Mouse (Mus musculus) midbrain, embryonic 16.5 days (tissue): Measurements from ENCODE around the gene Wdr17. TPM values are rescaled to one million over a fixed set of nuclear protein-coding genes. Genes with fewer than 3 reads are reported as not detected.

Experiments
- ATAC-seq: fragments of 200-750 bp; cut with Nextera tagmentation; 2 replicates; pipeline ENCODE4 v1.8.0; 2017; ENCODE audit warnings: moderate TSS enrichment
- H3K27ac ChIP-seq: fragments of 300-500 bp; sonication (generic); 2 replicates; pipeline ENCODE4 v1.5.1; 2014; ENCODE audit warnings: mild to moderate bottlenecking, low read length, mixed read lengths
- H3K27me3 ChIP-seq: fragments of 300-500 bp; sonication (generic); 2 replicates; pipeline ENCODE4 v1.6.1; 2014; ENCODE audit warnings: low read depth, low read length, mixed read lengths; ENCODE audit not compliant: control insufficient read depth, insufficient read depth
- H3K36me3 ChIP-seq: fragments of 300-500 bp; sonication (generic); 2 replicates; pipeline ENCODE4 v1.6.1; 2014; ENCODE audit warnings: mild to moderate bottlenecking, low read length, moderate library complexity, mixed read lengths; ENCODE audit not compliant: control insufficient read depth, insufficient read depth
- H3K4me1 ChIP-seq: fragments of 300-500 bp; sonication (generic); 2 replicates; pipeline ENCODE4 v1.6.1; 2014; ENCODE audit warnings: mild to moderate bottlenecking, low read length, mixed read lengths; ENCODE audit not compliant: control insufficient read depth, insufficient read depth
- H3K4me2 ChIP-seq: fragments of 300-500 bp; sonication (generic); 2 replicates; pipeline ENCODE4 v1.6.1; 2014; ENCODE audit warnings: mild to moderate bottlenecking, low read length, mixed read lengths
- H3K4me3 ChIP-seq: fragments of 300-500 bp; sonication (generic); 2 replicates; pipeline ENCODE4 v1.5.1; 2014; ENCODE audit warnings: low read depth, mild to moderate bottlenecking, low read length, moderate library complexity, mixed read lengths
- H3K9ac ChIP-seq: fragments of 300-500 bp; sonication (generic); 2 replicates; pipeline ENCODE4 v1.6.1; 2014; ENCODE audit warnings: low read depth, low read length, mixed read lengths
- H3K9me3 ChIP-seq: fragments of 300-500 bp; sonication (generic); replicated peaks from 2 replicates; pipeline ENCODE4 v1.6.1; 2014; ENCODE audit warnings: mild to moderate bottlenecking, low read length, mixed read lengths; ENCODE audit not compliant: control insufficient read depth, poor library complexity, severe bottlenecking
- WGBS: fragments of 180-500 bp; shearing (Covaris S2); extraction: QIAGEN DNeasy Blood & Tissue Kit; methylation state at CpG from one replicate; pipeline ENCODE4 v1.1.7; 2014; 5-methylcytosine and 5-hydroxymethylcytosine counted together
- polyA plus RNA-seq: library from polyadenylated mRNA; unstranded; fragments of >200 nt; fragmentation: Nextera tagmentation; extraction: Ambion mirVana; gene quantifications from 2 replicates; pipeline ENCODE4 v1.2.1, GENCODE M21; 2015

Gene Wdr17
- polyA plus RNA-seq, 1 experiment from 2014 or later: 22.3 TPM

- no peak for ATAC-seq
- H3K27ac ChIP-seq: no peak overlapping the region
- H3K9me3 ChIP-seq: peaks cover 2% of the 10 kb centered on the region; the same call in 1 of the 2 replicates
- H3K36me3 ChIP-seq: no peaks in the 10 kb centered on the region
- H3K4me3 ChIP-seq: no peak overlapping the region
- no peak overlapping the region for H3K9ac ChIP-seq
- H3K4me2 ChIP-seq: no peak overlapping the region
- no peaks in the 10 kb centered on the region for H3K4me1 ChIP-seq
- no peaks in the 10 kb centered on the region for H3K27me3 ChIP-seq
Measured at GRCm38 (mm10) chr8:54818651-54819050, 68.3 kb downstream of the Wdr17 start.

GRCm38 (mm10) chr8:54808217-54808616 is 78.8 kb downstream of the Wdr17 start:
- Histone ChIP-seq H3K27ac (no peak overlapping the region), H3K9me3 (no peaks in the 10 kb centered on the region), H3K36me3 (no peaks in the 10 kb centered on the region), H3K4me3 (no peak overlapping the region), H3K9ac (no peak overlapping the region), H3K4me2 (no peak overlapping the region), H3K27me3 (no peaks in the 10 kb centered on the region), H3K4me1 (no peaks in the 10 kb centered on the region; the same call in 1 of the 2 replicates)
- no peak for ATAC-seq
- 60% methylated on average over 6 of the region's 6 CpGs for WGBS

DNA sequence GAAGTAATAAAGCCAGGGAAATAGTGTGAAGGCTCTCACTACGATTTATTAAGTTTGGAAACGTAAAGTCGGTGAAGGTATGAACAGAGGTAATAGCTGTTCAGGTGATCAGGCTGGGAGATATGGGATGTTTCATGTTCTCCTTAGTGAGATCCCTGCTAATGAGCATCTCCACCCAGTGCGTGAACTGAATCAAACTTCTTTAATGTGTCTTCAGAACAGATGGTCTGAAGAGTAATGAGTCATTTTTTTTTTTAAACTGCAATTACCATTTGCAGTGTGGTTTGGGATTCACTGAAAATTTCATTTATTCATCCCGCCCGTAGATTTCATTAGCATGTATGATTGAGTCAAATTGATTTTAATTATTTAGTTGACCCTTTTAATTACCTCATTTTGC is 80.8 kb downstream of the Wdr17 start:
- no peaks in the 10 kb centered on the region for H3K36me3 ChIP-seq
- H3K4me3 ChIP-seq: no peak overlapping the region
- ATAC-seq: no peak
- no peak overlapping the region for H3K4me2 ChIP-seq
- H3K9me3 ChIP-seq: no peaks in the 10 kb centered on the region
- WGBS: 79% methylated on average over 6 of the region's 6 CpGs
- H3K27ac ChIP-seq: no peak overlapping the region
- H3K27me3 ChIP-seq: no peaks in the 10 kb centered on the region
- H3K4me1 ChIP-seq: no peaks in the 10 kb centered on the region; the same call in 1 of the 2 replicates
- H3K9ac ChIP-seq: no peak overlapping the region

DNA sequence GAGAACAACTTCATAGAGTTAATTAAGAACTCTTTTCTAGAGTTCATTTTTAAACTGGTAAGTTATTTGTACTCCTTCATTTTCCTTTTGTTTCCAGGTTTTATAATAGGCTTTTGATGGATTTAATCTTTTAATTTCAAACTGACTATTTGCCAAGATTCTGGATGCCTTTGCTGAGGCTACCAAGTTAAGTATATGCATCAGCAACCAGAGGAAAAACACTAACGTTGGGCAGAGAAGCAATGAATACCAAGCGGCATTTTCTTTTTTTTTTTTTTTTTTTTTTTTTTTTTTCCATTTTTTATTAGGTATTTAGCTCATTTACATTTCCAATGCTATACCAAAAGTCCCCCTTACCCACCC is 94.3 kb downstream of the Wdr17 start:
- H3K36me3 ChIP-seq: no peaks in the 10 kb centered on the region
- no peak overlapping the region for H3K4me2 ChIP-seq
- H3K9ac ChIP-seq: no peak overlapping the region
- no peak overlapping the region for H3K27ac ChIP-seq
- H3K9me3 ChIP-seq: no peaks in the 10 kb centered on the region
- no peak overlapping the region for H3K4me3 ChIP-seq
- no peaks in the 10 kb centered on the region for H3K4me1 ChIP-seq
- 71% methylated on average over 2 of the region's 2 CpGs for WGBS
- no peak for ATAC-seq
- H3K27me3 ChIP-seq: no peaks in the 10 kb centered on the region

DNA sequence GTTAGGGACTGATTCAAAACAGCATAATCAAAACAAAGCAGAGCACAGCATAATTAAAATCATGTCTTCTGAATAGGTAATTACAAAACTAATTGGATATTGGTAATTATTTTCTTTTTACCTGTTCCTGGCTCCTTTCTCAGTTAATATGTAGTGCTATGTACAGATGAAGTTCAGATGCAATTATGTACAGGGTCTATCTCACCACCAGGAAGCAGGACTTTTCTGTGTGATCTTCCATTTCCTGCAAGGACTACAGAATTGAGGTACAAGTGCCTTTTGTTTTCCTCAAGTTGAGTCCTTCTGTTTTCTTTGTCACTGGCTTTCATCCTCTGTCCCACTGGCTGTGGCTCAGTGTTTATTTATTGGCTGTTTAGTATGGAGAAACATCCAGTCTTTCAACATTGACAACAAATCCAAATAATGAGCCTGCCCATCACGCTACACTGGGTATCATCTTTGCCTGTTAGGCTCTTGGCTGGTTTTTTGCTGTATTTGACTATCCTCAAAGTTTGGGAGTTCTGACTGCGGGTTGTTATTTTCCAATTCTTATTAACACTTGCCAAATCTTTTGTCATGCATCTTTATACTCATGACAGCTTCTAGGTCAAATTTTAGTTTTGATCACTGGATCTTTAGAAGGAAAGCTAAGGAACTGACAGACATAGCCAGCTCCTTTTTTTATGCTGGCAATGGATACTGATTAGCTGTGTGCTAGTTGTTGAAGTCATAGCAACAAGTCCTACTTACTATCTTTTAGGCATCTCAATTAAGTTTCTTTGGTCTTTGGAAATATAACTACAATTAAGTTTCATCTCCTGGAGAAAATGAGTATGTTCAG is 94.9 kb downstream of the Wdr17 start:
- Histone ChIP-seq H3K27me3 (no peaks in the 10 kb centered on the region), H3K4me1 (no peaks in the 10 kb centered on the region), H3K9ac (no peak overlapping the region), H3K4me3 (no peak overlapping the region), H3K9me3 (no peaks in the 10 kb centered on the region), H3K27ac (no peak overlapping the region), H3K36me3 (no peaks in the 10 kb centered on the region), H3K4me2 (no peak overlapping the region)
- ATAC-seq: no peak
- 66% methylated on average over 2 of the region's 2 CpGs for WGBS

DNA sequence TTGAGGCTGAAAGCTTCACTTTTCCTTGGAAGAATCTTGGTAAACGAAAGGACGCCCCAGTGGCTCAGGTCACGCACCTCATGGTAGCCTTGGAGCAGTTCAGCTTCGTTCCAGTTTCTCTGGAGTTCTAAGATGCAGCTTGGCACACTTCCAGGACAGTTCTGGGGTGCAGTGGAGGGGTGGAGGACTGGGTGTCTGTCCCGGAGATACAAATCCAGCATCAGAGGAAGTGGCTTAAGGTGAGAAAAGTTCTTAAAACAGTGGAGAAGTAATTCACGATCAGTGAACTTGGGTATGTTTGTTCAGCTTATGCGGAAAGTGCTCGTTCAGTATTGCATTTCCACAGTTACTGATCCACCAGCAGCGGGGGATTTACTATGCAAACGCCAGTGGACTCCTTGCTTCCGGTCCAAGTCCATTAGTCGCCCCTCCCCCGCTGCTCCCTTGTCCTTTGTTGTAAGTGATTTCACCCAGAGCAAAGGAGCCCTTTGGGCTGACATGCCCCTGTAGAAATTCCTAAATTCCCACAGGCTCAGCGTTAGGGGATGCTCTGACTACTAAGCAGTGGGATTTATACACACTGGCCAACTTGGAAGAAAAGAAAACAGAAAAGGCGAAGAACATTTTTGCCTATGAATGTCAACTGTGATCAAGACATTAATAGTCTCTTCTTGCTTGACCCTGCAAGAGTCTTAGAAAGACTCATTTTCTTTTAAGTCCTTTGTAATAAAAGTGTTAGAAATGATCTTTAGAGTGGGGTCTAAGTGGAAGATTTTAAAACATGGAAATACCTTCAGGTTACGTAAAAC is 106.6 kb downstream of the Wdr17 start:
- Histone ChIP-seq H3K9me3 (no peaks in the 10 kb centered on the region), H3K4me1 (peaks cover 7% of the 10 kb centered on the region), H3K4me2 (peak overlapping the region; percentile 92), H3K9ac (no peak overlapping the region), H3K36me3 (no peaks in the 10 kb centered on the region), H3K27me3 (no peaks in the 10 kb centered on the region), H3K4me3 (peak overlapping the region; percentile 42), H3K27ac (peak overlapping the region; percentile 28; the same call in 1 of the 2 replicates)
- ATAC-seq: peak; percentile 91
- WGBS: 5% methylated on average over 16 of the region's 16 CpGs

DNA sequence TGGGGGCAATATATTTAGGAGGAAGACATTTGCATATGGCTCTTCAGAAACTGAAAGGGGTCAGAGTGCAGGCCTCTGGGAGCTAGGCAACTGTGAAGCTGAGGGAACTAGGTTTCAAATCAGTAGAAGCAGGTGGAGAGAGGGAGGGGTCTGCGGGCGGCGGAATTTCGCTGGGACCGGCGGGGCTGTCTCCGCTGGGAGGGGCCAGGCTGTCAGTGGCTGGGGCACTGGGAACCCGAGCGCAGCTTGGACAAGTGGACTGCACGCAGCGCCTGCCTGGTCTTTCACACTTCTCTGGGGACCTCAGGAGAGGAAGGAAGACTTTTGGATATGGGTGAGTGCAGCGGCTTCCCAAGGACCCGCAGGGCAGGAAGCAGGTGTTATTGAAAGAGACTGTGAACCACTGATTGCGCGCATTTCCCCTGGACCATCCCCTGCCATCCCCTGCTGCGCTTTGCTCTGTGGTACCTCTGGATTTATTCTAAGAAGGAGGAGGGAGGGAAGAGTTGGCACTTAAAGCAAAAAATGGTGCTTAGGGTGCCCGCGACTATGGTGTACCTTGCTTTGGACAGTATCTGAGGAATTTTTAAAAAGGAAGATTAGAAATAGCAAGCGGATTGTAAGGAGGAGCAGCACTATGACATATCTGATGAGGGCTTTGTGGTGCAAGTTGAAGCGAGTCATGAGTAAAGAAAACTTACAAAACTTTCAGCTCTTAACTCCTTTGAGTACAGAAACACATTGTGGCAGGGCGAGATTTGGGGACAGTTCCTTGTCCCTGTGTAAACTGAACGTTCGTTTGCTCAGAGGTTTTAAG is 107.5 kb downstream of the Wdr17 start:
- ATAC-seq: peak; percentile 76

DNA sequence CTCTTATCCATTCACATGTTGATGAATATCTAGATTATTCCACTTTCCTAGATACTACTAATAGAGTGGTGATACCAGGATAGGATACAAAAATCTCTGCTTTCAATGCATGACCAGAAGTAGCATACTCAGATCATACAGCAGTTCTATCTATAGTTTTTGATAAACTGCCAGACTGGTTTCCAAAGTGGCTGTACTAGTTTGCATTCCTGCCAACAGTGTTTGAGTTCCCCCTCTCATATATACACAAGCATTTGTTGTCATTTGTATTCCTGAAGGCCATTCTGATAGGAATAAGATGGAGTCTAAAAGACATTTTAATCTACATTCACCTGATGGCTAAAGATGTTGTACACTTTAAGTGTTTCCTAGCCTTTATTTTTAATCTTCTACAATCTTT is 110.0 kb downstream of the Wdr17 start:
- Histone ChIP-seq H3K4me2 (no peak overlapping the region), H3K36me3 (no peaks in the 10 kb centered on the region), H3K27ac (no peak overlapping the region), H3K27me3 (no peaks in the 10 kb centered on the region), H3K9ac (no peak overlapping the region), H3K9me3 (no peaks in the 10 kb centered on the region), H3K4me3 (no peak overlapping the region), H3K4me1 (peaks cover 7% of the 10 kb centered on the region)
- no peak for ATAC-seq

More for the DNA sequence above, 107.5 kb downstream of the Wdr17 start:
- Histone ChIP-seq H3K9me3 (no peaks in the 10 kb centered on the region), H3K36me3 (no peaks in the 10 kb centered on the region), H3K27ac (no peak overlapping the region; the same call in 1 of the 2 replicates), H3K4me1 (peaks cover 7% of the 10 kb centered on the region), H3K4me3 (peak overlapping the region; percentile 42), H3K27me3 (no peaks in the 10 kb centered on the region), H3K4me2 (peak overlapping the region; percentile 92), H3K9ac (peak overlapping the region; percentile 25)
- WGBS: 0% methylated on average over 23 of the region's 23 CpGs
